Mouse (Mus musculus): ENCODE data around the gene Il12rb1.

DNA sequence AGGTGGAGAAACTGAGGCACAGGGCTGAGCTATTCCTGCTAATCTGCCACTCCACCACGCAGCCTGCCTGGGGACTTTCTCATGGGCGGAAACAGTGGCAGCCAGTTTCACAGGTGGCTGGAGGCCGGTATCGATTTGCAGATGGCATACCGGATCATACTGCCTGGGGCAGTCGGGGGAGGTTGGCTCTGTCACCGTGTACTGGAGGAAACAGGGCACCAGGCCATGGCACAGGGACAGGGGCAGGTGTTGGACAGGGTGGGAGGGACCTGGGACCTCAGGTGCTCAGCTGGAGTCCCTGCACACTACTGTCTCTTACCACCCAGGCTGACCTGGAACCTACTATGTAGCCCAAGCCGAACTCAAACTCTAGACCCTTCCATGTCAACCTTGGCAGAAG, 17.6 kb downstream of the Il12rb1 start:
- TF ChIP-seq POLR2A (IDR thresholded peaks at IDR 0.05; ENCODE audit: insufficient read length, low read depth) (no peak), MYOG (IDR thresholded peaks at IDR 0.05; ENCODE audit: control insufficient read depth in 1 of 3, insufficient read depth in 1 of 3, insufficient read length in 2 of 3, low read depth in 2 of 3) (no peak), E2F4 (IDR thresholded peaks at IDR 0.05; ENCODE audit: insufficient read depth) (no peak), USF1 (IDR thresholded peaks at IDR 0.05; ENCODE audit: low read depth) (no peak), SRF (IDR thresholded peaks at IDR 0.05; ENCODE audit: control insufficient read depth, insufficient read length, low read depth) (no peak), TCF12 (IDR thresholded peaks at IDR 0.05; ENCODE audit: insufficient read depth, poor library complexity, severe bottlenecking) (no peak)

Data from myocyte (in vitro differentiated cells).